Mouse (Mus musculus): ENCODE results near the gene Egfem1. TPM values are rescaled to one million over a fixed set of nuclear protein-coding genes. Genes with fewer than 3 reads are reported as not detected.

Egfem1 gene
- polyA plus RNA-seq, 1 experiment: not detected

GRCm38 (mm10) chr3:29432109-29433091, 350.6 kb downstream of the Egfem1 start:
- Histone ChIP-seq H3K27me3 (ENCODE audit: control insufficient read depth, insufficient read depth, insufficient read length) (no peaks in the 10 kb centered on the region), H3K36me3 (ENCODE audit: control insufficient read depth, insufficient read depth) (no peaks in the 10 kb centered on the region), H3K79me2 (ENCODE audit: control insufficient read depth, insufficient read depth) (no peaks in the 10 kb centered on the region), H3K4me3 (no peak overlapping the region), H3K4me2 (ENCODE audit: low read depth) (no peak overlapping the region), H3ac (ENCODE audit: control insufficient read depth, insufficient read length) (no peak overlapping the region)
- TF ChIP-seq E2F4 (IDR thresholded peaks at IDR 0.05; ENCODE audit: insufficient read depth) (no peak), CEBPB (IDR thresholded peaks at IDR 0.05; ENCODE audit: insufficient read depth, poor library complexity, severe bottlenecking) (no peak), SRF (IDR thresholded peaks at IDR 0.05; ENCODE audit: control insufficient read depth, insufficient read length, low read depth) (no peak), REST (IDR thresholded peaks at IDR 0.05; ENCODE audit: insufficient read depth, insufficient read length) (no peak), POLR2A (IDR thresholded peaks at IDR 0.05; ENCODE audit: insufficient read length, low read depth) (no peak), MAX (IDR thresholded peaks at IDR 0.05; ENCODE audit: low read depth) (no peak)

- Histone ChIP-seq H3K4me2 (ENCODE audit: low read depth) (no peak overlapping the region), H3K27me3 (ENCODE audit: control insufficient read depth, insufficient read depth, insufficient read length) (no peaks in the 10 kb centered on the region), H3K36me3 (ENCODE audit: control insufficient read depth, insufficient read depth) (no peaks in the 10 kb centered on the region), H3K79me2 (ENCODE audit: control insufficient read depth, insufficient read depth) (no peaks in the 10 kb centered on the region), H3ac (ENCODE audit: control insufficient read depth, insufficient read length) (no peak overlapping the region), H3K4me3 (no peak overlapping the region)
- no peak for TF ChIP-seq TCF3 (IDR thresholded peaks at IDR 0.05; ENCODE audit: insufficient read length, low read depth)
- no peak for TF ChIP-seq TCF12 (IDR thresholded peaks at IDR 0.05; ENCODE audit: insufficient read depth, poor library complexity, severe bottlenecking)
- TF ChIP-seq MYOD1 (IDR thresholded peaks at IDR 0.05; ENCODE audit: control insufficient read depth in 1 of 3, insufficient read length in 2 of 3, low read depth in 2 of 3): no peak
- TF ChIP-seq MAX (IDR thresholded peaks at IDR 0.05; ENCODE audit: low read depth): no peak
- TF ChIP-seq CEBPB (IDR thresholded peaks at IDR 0.05; ENCODE audit: insufficient read depth, poor library complexity, severe bottlenecking): no peak
- no peak for TF ChIP-seq MYOG (IDR thresholded peaks at IDR 0.05; ENCODE audit: control insufficient read depth in 1 of 3, insufficient read depth in 1 of 3, insufficient read length in 2 of 3, low read depth in 2 of 3)
- no peak for TF ChIP-seq POLR2A (IDR thresholded peaks at IDR 0.05; ENCODE audit: insufficient read length, low read depth)
- no peak for TF ChIP-seq REST (IDR thresholded peaks at IDR 0.05; ENCODE audit: insufficient read depth, insufficient read length)
- TF ChIP-seq POLR2AphosphoS2 (IDR thresholded peaks at IDR 0.05; ENCODE audit: insufficient read length, low read depth): no peak
- no peak for TF ChIP-seq USF1 (IDR thresholded peaks at IDR 0.05; ENCODE audit: low read depth)
- TF ChIP-seq SRF (IDR thresholded peaks at IDR 0.05; ENCODE audit: control insufficient read depth, insufficient read length, low read depth): no peak
- no peak for TF ChIP-seq E2F4 (IDR thresholded peaks at IDR 0.05; ENCODE audit: insufficient read depth)
Measured at GRCm38 (mm10) chr3:29443024-29443423, 361.2 kb downstream of the Egfem1 start.

DNA sequence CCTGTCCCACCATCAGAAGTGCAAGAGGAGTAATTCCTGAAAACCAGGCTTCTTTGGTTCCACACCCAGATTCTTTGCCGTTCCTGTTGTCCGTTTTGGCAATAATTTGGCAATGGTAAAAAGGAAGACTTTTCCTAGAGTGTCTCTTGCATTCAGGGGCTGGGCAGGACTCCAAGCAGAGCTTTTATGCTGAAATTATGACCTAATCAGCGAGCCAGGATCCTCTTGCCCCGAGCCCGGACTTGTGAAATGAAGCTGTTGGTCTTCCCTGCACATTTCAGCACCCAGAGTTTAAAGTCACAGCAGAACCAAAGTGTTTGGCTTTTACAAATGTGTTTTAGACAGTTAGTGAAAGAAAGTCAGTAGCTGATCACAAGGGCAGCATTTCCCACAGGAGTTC, 362.8 kb downstream of the Egfem1 start:
- no peak for TF ChIP-seq USF1 (IDR thresholded peaks at IDR 0.05; ENCODE audit: low read depth)
- no peak for TF ChIP-seq MYOG (IDR thresholded peaks at IDR 0.05; ENCODE audit: control insufficient read depth in 1 of 3, insufficient read depth in 1 of 3, insufficient read length in 2 of 3, low read depth in 2 of 3)
- TF ChIP-seq POLR2A (IDR thresholded peaks at IDR 0.05; ENCODE audit: insufficient read length, low read depth): no peak
- TF ChIP-seq TCF3 (IDR thresholded peaks at IDR 0.05; ENCODE audit: insufficient read length, low read depth): no peak
- TF ChIP-seq MYOD1 (IDR thresholded peaks at IDR 0.05; ENCODE audit: control insufficient read depth in 1 of 3, insufficient read length in 2 of 3, low read depth in 2 of 3): no peak
- TF ChIP-seq CEBPB (IDR thresholded peaks at IDR 0.05; ENCODE audit: insufficient read depth, poor library complexity, severe bottlenecking): no peak
- no peak for TF ChIP-seq MAX (IDR thresholded peaks at IDR 0.05; ENCODE audit: low read depth)
- TF ChIP-seq REST (IDR thresholded peaks at IDR 0.05; ENCODE audit: insufficient read depth, insufficient read length): no peak
- no peak for TF ChIP-seq TCF12 (IDR thresholded peaks at IDR 0.05; ENCODE audit: insufficient read depth, poor library complexity, severe bottlenecking)
- TF ChIP-seq SRF (IDR thresholded peaks at IDR 0.05; ENCODE audit: control insufficient read depth, insufficient read length, low read depth): no peak
- H3K36me3 ChIP-seq (ENCODE audit: control insufficient read depth, insufficient read depth): no peaks in the 10 kb centered on the region
- H3ac ChIP-seq (ENCODE audit: control insufficient read depth, insufficient read length): no peak overlapping the region
- H3K4me2 ChIP-seq (ENCODE audit: low read depth): no peak overlapping the region
- H3K4me3 ChIP-seq: no peak overlapping the region
- H3K79me2 ChIP-seq (ENCODE audit: control insufficient read depth, insufficient read depth): no peaks in the 10 kb centered on the region
- H3K27me3 ChIP-seq (ENCODE audit: control insufficient read depth, insufficient read depth, insufficient read length): no peaks in the 10 kb centered on the region

DNA sequence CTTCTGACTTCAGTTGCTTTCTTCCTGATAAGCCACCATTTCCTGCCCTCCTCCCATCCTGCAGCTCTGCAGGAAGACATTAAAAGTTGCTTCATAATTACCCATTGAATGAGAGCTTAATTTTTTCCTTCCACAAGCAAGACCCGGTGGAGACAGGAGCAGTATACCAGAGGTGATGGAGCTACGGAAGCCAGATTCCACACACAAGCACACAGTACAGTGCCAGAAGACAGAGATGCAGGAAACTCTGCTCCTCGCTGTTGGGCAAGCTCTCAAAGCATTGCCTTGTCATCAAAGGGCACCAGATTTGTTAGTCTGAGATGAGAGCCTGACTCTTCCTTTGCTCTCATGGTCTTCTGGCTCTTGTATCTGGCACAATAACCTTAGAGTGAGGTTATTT, 364.3 kb downstream of the Egfem1 start:
- H3K27me3 ChIP-seq (ENCODE audit: control insufficient read depth, insufficient read depth, insufficient read length): no peaks in the 10 kb centered on the region
- TF ChIP-seq POLR2A (IDR thresholded peaks at IDR 0.05; ENCODE audit: insufficient read length, low read depth) (no peak), POLR2AphosphoS2 (IDR thresholded peaks at IDR 0.05; ENCODE audit: insufficient read length, low read depth) (no peak), E2F4 (IDR thresholded peaks at IDR 0.05; ENCODE audit: insufficient read depth) (no peak), MAX (IDR thresholded peaks at IDR 0.05; ENCODE audit: low read depth) (no peak), TCF12 (IDR thresholded peaks at IDR 0.05; ENCODE audit: insufficient read depth, poor library complexity, severe bottlenecking) (no peak), MYOD1 (IDR thresholded peaks at IDR 0.05; ENCODE audit: control insufficient read depth in 1 of 3, insufficient read length in 2 of 3, low read depth in 2 of 3) (no peak), USF1 (IDR thresholded peaks at IDR 0.05; ENCODE audit: low read depth) (no peak), MYOG (IDR thresholded peaks at IDR 0.05; ENCODE audit: control insufficient read depth in 1 of 3, insufficient read depth in 1 of 3, insufficient read length in 2 of 3, low read depth in 2 of 3) (no peak), SRF (IDR thresholded peaks at IDR 0.05; ENCODE audit: control insufficient read depth, insufficient read length, low read depth) (no peak), REST (IDR thresholded peaks at IDR 0.05; ENCODE audit: insufficient read depth, insufficient read length) (no peak), TCF3 (IDR thresholded peaks at IDR 0.05; ENCODE audit: insufficient read length, low read depth) (no peak), CEBPB (IDR thresholded peaks at IDR 0.05; ENCODE audit: insufficient read depth, poor library complexity, severe bottlenecking) (no peak)
- no peaks in the 10 kb centered on the region for H3K79me2 ChIP-seq (ENCODE audit: control insufficient read depth, insufficient read depth)

More for the DNA sequence above, 364.3 kb downstream of the Egfem1 start:
- no peaks in the 10 kb centered on the region for H3K36me3 ChIP-seq (ENCODE audit: control insufficient read depth, insufficient read depth)
- H3K4me3 ChIP-seq: no peak overlapping the region
- H3K4me2 ChIP-seq (ENCODE audit: low read depth): no peak overlapping the region
- no peak overlapping the region for H3ac ChIP-seq (ENCODE audit: control insufficient read depth, insufficient read length)
